Mouse (Mus musculus): ENCODE data around the gene Dennd6b.

Dennd6b gene

DNA sequence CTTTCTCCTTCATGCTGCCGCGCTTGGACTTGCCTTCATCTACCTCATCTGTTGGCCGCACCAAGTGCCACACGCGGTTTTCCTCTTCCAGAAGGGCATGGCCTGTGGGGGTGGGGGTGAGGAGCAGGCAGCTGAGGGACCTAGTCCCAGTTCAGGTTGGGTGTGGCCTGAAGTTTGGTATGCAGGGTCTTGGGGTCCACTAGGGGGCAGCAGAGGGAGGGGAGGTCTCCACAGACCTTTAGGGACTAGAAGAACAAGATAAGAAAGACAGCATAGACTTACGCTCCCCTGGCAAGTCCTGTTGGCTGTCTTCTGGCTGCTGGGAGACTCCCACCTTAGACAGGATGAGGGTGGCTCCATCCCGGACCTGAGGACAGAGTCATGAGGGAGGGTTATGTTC is 38.3 kb downstream of the Dennd6b start:
- DNase-seq: peak; percentile 69 to 71

DNA sequence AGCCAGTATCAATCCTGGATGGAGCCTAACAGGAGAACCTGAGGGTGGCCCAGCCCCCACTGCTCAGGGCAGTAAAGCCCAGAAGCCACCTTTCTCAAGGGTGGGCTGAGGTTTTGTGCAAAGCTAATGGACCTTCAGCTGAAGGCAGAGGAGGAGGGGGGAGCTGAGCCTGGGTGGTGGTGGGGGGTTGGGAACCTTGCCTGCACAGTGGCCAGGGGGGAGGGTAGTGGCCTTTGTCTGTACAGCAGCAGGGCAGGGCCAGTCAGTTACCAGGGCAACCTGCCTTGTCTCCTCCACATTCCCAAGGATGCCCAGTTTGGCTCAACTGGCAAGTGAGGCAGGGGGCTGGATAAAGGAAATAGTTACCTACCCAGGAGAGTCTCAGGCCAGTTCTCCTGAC is 44.0 kb downstream of the Dennd6b start:
- no peak for DNase-seq

DNA sequence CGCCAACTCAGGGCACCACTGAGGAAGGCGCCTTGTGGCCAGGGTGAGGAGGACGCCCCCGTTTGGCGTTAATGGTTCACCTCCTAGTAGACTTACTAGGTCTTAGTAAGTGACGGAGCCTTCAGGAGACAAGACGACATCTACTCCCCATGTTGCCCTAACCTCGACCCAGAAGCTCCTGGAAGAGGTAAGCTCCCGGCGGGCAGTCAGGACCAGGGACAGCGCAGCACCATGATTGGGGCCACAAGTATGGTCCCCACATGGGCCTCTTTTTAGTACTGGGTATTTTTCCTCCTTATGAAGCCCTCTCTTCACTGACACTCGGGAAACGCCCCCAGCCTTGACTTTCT is 46.3 kb downstream of the Dennd6b start:
- peak; percentile 45 to 51 for DNase-seq

DNA sequence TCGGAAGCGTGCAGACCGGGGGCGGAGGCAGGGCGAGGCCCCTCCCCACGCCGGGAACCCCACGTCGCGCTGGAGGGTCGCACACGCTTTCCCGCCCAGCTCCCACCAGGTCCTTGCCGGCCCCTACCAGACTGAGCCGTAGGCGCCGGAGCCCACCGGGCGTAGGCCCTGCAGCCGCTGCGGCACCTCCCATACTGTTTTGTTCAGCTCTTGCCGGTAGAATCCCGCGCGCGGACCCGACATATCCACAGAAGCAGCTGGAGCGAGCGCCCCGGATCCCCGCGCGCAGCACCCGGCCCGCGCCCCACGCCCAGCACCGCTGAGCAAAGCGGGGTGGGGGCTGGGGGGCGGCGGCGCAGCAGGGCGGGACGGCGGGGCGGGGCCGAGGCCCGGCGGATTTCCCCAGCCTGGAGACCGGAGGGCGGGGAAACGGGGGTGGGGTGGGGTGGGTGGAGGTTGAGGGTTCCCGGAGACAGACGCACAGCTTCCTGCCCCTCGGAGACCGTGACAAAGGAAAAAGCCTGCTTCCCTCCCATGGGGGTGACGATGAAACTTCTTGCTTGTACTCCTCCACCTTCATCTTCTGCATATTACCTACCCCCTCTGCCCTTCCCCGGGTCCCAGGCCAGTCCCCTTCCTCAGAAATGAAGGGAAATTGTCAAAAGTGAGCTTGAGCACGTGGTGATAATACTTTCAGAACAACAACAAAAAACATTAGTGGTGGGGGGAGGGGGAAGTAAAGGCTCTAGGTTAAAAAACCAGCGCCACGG is 46.8 kb downstream of the Dennd6b start, which contains the start of gene Mapk11:
Gene Mapk11, minus strand, starts transcription at position 358 of the 770 bp plus-strand sequence.
- peak; percentile 72 to 80 for DNase-seq

DNA sequence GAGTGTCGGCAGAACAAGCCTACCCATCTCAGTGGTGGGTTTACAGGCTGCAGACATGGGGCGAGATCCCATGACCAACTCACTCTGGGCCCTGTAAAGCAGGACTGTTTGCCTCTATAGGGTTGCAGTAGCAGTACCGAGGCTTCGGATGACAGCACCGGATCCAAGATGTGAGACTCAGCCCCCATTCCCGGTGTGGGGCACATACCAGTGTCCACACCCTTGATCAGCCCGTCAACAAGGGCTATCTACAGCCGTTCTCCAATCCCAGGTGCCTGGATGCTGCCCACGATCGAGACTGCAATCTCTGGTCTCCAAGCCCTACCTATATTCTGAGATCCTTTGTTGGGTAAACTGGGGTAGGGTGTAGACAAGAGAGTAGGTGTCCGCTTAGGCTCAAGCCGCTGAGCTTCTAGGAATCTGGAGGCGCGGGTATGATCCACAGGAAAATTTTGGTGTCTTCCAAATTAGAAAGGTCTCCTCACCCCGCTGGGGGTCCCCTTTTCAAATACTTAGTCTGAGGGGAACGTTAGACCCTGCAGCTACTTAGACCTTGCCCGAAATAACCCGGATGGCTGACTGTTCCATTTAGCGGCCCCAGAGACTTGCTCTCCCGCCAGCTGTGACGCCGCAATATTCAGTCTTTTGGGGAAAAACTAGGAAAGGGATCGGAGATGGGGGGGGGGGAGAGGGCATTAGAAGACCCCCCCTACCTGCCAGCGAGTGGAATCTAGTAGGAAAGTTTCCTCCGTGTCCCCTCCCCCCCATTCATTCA is 47.6 kb downstream of the Dennd6b start:
- no peak for DNase-seq

DNA sequence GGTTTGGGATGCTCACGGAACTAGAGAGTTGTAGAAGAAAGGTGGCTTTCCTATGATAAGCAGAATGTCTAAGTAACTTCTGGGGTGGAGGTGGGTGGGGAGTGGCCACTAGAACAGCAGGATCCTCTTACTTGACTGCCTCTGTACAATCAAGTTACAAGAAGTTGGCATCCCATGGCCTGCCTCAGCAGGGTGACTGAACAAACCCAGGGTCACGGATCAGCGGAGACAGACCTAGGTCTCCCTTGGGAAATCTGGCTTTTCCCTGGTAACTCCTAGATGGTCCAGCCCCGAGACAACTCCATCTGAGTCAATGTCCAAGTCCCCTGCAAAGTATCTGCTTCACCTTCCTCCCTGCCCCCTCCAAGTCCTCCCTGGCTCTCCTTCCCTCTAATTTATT is 48.4 kb downstream of the Dennd6b start:
- DNase-seq: no peak

DNA sequence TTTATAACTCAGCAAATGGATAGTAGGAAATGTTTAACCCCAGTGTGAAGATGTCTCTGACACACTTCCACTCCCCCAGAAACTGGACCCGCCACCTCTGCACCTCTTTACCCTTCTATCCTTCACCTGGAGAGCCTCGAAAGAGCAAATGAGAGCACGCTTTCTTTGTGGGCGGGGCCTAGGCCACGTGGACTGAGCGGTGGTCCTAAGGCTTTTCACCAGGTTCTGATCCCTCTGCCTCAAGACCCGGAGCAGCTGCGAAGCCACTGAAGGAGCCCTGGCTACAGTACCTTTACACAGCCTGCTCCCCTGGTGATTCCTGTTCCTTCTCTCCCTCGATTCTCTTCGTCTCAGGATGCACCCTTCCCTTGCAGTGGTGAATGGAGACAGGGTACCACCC is 48.8 kb downstream of the Dennd6b start:
- no peak for DNase-seq

DNA sequence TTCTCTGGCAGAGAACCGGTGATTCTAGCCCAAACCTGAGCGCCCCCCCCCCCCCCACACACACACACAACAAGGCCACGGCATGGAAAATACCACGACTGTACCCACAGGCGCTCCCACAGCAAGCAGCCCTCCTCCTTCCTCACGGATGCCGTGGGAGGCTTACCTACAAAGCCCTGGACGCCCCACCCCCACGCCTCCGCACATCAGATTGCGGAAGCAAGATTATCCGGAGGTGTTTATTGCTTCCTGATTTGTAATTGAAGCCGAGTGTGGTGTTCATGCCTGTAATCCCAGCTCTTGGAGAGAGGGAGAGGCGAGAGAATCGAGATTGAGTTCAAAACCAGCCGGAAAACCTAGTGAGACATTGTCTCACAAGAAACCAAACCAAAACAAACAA is 49.3 kb downstream of the Dennd6b start:
- DNase-seq: peak; percentile 74 to 82

DNA sequence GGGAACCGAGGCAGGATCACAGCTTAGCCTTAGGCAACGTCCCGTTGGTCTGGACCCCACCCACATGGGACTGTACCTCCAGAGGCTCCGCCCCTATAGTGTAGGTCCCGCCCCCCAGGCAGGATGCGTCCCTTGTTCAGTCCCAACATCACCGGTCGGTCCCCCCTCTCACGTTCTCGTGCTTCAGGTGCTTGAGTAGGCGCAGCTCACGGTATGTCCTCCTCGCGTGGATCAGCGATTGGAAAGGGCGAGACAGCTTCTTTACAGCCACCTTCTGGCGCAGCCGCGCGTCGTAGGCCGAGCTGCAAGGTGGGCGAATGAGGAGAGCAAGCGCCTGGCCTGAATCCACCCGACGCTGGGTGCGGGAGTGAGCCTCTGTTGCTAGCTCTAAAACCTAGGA is 49.8 kb downstream of the Dennd6b start:
- DNase-seq: peak; percentile 64 to 75

DNA sequence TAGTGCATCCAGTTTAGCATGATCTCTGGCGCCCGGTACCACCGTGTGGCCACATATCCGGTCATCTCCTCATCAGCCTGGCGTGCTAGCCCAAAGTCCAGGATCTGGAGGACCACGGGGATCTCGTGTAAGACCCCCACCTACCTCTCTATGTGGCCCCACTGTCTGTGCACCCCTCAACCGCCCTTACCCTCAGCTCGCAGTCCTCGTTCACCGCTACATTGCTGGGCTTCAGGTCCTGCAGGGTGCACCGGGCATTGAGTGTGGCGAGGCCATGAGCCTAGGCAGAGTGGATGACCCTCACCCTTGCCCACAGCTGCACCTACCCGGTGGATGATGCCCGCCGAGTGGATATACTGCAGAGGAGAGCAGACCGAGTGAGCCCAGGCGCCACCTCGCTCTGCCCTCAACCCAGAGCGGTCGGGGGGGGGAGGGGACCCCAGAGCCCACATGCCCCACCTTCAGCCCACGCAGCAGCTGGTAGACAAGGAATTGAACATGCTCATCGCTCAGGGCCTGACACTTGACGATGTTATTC is 50.4 kb downstream of the Dennd6b start:
- DNase-seq: peak in 1 of 2 experiments; percentile 9

DNA sequence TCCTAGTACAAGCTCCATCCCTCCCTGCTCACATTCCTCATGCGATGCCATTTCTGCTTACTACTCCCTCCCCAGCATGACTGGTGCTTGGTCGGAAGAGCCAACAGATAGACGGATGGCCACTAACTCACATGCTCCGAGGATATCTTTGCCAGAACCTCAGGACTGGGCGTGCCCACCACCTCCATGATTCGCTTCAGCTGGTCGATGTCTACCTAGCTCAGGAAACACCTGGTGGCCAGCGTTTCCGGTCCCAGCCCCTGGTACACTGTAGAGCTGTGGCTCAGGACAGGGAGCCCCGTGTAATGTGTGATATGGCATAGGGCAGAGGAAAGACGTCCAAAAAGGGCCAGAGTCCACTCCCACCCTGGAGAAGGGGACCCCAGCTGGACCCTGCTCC is 51.3 kb downstream of the Dennd6b start:
- DNase-seq: no peak

DNA sequence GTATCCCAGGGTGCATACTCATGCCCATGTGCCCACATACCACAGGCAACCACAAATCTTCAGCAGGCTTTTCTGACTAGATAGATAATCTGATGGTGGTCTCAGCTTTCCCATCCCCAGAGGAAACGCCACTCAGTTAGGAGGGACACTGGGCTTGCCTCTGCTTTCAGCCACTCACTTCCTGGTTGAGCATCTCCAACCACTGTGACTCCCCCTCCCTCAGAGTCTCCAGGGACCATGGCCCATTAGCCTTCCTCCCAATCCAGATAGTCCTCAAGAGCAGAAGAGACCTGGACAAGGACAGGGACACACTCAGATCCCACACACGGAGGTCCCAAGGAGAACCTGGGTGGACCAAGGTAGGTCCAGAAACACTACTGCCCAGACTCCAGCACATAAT is 53.2 kb downstream of the Dennd6b start:
- DNase-seq: no peak

DNA sequence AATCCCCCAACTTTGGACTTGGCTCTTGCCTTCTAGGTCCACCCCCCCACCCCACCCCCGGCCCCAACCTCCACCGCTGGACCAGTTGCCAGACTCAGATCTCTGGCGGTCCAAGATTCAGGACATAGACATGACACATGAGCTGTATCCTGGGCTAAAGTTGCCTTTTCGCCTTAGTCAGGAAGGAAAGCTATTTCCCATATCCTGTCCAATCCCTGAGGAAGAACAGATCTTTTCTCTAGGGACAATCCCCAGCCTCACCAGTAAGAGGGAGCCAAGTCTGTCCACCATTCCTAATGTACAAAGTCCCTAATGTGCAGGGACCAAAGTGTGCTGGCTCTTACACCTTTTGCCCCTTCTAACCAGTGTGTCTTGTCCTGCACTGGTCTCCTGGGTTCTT is 54.4 kb downstream of the Dennd6b start:
- no peak for DNase-seq

DNA sequence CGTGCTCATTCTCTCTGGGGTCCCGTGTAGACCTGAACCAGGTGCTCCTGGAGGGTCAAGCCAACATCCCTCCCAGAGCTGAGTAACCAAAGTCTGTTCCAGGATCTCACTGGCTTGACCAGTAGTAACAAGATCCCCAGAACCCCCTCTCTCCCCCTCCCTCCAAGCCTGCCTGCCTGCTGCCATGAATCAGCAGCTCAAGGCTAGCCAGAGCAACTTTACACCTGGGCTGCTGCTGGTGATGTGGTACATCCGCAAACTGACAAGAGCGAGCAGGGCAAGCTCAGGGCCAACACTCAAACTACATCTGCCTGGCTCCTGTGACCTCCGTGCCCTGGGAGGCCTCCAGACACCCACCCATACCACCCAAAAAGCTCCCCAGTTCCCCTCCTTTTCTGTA is 54.9 kb downstream of the Dennd6b start:
- no peak for DNase-seq

DNA sequence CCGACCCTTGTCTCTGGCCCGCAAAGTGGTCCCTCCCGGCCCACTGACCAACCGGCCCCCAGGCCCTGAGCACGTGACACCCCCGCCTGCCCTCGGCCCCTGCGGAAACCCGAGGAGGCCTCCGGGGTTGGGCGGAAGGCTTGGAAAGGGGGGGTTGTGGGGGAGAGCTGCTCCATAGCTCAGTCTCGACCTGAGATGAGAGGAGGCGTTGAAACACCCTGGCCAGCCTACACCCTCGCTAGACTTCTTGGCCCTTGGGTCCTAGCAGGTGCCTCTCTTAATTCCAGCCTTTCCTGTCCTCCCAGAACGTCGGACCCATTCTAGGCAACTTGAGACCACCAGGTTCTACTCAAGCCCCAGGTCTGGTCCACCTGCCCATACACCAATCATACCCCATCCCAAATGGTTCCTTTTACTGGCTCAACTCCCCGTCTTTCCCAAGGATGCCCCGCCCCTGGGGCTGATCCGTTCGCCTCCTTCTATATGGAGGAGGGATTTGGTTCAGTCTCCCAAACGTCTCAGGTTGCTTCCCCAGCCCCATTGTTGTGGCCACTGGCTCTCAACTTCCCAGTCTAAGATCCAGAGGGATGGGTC is 55.5 kb downstream of the Dennd6b start, which contains the start of gene Mapk12:
Gene Mapk12, minus strand, starts transcription at position 45 of the 594 bp plus-strand sequence.
- no peak for DNase-seq

DNA sequence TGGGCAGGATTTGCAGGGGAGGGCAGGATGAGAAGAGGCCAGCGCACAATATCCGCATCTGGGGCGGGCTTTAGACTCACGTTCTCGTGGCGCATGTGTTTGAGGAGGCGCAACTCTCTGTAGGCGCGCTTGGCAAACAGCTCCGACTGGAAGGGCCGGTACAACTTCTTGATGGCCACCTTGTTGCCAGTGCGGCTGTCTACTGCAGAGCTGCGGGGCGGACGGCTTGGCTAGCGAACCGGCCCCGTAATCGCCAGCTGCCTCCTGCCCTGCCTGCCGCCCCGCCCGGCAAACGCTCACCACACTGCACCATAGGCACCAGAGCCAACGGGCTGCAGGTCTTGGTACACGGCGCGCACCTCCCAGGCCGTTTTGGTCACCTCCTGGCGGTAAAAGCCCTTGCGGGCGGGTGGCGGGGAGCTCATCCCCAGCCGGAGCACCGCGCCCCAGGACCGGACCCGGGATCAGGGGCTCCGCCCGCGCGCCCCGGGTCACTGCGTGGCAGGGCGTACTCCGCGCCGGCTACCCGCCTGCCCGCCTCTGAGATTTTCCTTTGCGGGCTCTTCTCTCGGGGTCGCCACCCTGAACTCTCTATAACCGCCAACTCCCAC is 56.1 kb downstream of the Dennd6b start:
- DNase-seq: no peak

DNA sequence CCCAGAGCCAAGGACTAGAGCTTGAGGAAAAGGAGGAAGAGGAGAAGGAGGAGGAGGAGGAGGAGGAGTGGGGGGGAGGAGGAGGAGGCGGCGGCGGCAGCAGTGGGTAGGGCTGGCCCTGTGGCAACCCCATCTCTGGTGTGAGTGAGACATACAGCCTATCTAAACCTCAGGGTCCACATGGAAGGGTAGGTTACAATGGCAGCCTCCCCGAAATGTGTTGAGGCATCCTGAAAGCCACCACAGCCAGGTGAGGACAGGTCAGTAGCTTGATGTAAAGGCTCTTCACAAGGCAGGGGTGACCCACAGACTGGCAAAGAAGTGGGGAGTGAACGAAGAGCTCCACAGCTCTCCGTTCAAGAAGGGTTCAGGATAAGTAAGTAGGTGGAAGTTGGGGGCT is 57.8 kb downstream of the Dennd6b start:
- DNase-seq: no peak

DNA sequence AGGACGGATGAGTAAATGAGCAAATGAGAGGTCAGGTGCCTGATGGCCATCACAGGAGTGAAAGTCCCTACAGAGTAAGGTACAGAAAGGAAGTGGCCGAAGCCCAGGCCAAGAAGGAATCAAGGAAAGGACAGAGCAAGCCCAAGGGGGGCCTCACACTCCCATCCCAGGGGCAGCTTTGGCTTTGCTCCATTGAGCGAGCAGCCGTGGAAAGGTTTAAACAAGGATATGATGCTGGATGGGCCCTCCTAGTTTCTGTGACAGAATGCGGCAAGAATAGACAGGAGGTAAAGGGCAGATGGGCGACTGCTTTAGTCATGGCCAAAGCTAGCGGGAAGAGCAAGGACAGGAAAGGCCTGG is 58.3 kb downstream of the Dennd6b start:
- no peak for DNase-seq

DNA sequence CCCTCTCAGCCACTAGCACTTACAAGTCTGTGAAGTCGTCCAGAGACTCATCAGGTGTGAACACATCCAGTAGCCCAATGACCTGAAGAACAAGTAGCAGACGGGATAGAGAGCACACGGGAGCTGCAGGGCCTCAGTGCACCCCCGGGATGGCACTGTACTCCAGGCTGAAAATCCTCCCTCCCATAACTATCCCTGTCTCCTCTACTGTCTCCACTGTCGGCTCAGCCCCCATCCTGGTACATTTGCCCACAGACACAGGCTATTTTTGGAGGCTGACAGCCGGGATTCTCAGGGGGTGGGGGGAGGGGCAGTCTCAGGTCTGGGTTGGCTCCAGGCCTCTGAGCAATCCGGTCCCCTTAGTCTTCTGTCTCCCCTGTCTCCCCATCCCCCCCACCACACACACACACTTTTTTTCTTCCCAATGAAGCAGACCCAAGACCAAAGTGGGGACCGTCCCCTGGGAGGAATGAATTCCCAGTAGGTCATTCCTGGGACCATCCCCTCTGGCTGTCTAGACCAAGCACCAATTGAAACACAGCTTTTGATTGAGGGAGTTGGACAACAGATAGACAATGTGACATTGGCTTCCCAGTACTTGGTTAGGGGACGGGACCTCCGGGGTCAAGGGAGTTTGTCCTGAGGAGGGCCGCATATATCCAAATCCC is 58.8 kb downstream of the Dennd6b start:
- DNase-seq: no peak

DNA sequence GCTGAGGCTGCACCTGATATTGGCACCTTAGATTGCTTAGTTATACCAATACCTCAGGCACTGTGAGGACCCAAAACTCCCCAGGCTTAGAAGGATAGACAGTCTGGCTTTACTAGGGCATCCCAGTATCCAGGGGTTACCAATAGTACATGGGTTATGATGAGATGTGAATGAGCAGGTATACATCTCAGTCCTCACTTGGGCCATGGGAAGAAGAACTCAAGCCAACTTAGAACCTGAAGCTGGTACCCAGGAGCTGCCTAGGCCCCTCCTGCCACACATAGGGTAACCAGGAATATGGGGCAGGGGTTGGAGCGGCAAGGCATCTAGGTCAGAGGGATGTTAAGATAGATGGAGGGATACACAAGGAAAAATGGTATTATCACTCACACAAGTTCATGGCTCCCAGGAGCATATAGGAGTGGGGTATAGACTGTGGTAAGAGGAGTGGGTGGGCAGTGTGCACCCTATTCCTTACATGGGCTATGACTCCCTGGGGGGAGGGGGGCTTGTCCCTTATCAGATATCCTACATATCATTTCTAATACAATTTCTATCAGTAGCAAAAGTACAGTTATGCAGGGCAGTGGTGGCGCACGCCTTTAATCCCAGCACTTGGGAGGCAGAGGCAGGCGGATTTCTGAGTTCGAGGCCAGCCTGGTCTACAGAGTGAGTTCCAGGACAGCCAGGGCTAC is 59.7 kb downstream of the Dennd6b start:
- no peak for DNase-seq

Data from thymus, postnatal 36 days (tissue).